Mouse (Mus musculus) adrenal gland, adult 18-20 months (tissue): ENCODE results near the gene 1110059G10Rik. TPM values are rescaled to one million over a fixed set of nuclear protein-coding genes. Genes with fewer than 3 reads are reported as not detected.

Experiments
- DNase-seq, 2 experiments: peaks; one replicate each; pipeline ENCODE4 v3.0.0; 2021 to 2022; ENCODE audit warnings: low spot score in 2 of 2
- long read RNA-seq, 2 experiments: library from polyadenylated mRNA; stranded (forward); transcript quantifications; one replicate each; pipeline ENCODE4 v2.0.0; 2021
- total RNA-seq, 2 experiments: library from RNA; stranded (reverse); gene quantifications; 1 replicate in 1 of 2; 2 replicates in 1 of 2; pipeline ENCODE4 v1.2.3; 2021

The 1110059G10Rik gene
- 10 to 100 TPM; 15.4 to 17.6 TPM for total RNA-seq
- long read RNA-seq, experiment 1, partial matches to known transcripts: 1 of 6 reads
- long read RNA-seq, experiment 1, other reads (novel, unspliced or antisense): 0 of 6 reads
- long read RNA-seq, experiment 2, transcript 1110059G10Rik-201 (3 exons, 3,361 nt): major isoform, 8 of 11 reads
- long read RNA-seq, experiment 2, partial matches to known transcripts: 1 of 11 reads
- long read RNA-seq, experiment 2, other reads (novel, unspliced or antisense): 0 of 11 reads

DNA sequence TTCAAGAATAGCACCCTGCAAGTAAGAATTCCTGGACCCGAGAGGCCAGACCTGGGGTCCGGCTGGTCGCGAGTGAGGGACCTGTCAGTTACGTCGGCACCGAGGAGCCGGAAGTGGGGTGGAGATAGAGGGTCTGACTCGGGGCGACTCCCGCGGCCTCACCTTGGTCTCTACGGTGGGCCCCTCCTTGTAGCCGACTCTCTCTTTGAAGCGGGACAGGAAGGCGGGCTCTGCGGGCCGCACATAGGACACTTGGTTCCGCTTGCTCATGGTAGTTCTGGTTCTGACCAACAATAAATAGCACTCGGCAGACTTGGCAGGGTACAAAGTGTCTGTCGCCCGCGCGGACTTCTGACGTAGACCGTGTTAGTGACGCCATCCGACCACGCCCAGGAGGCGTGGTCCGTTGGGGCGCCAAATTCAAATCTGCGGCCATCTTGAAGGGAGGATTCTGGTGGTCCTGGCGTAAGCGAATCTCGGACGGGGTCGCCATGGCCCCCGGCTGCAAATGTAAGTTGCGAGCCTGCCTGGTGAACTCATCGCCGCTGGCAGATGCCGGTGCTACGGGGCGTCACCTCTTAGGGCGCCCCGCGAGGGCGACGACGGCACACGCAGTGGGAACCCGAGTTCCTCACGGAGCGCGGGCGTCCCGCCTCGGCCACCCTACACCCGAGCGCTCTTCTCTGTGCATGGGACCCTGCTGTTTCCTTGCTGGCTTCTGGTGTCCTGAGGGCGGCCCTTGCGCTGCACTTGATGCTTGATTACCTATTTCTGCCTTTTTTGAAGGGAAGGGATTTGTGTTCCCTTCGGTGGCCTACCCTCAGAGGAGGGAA lies at the start of gene 1110059G10Rik, which contains the start of gene Kif15:
1110059G10Rik (minus strand) TSS at position 358 of the 833 bp plus-strand sequence.
Kif15 (plus strand) TSS at position 404 of the 833 bp plus-strand sequence.
- DNase-seq: peak; percentile 95 to 96

DNA sequence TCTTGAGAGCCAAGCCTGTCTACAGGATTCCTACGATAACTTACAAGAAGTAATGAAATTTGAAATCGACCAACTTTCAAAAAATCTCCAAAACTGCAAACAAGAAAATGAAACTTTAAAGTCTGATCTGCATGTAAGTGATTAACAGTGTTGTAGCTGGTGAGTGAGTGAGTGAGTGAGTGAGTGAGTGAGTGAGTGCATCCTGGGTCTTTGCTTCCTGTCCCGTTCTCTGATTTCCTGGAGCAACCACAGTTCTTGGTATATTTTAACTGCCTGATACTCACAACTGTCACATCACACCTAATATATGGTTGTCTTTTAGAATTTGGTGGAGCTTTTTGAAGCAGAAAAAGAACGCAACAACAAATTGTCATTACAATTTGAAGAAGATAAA lies 48.4 kb upstream of the 1110059G10Rik start:
- no peak for DNase-seq

GRCm38 (mm10) chr9:122998406-122999192 lies 47.8 kb upstream of the 1110059G10Rik start:
- no peak for DNase-seq

DNA sequence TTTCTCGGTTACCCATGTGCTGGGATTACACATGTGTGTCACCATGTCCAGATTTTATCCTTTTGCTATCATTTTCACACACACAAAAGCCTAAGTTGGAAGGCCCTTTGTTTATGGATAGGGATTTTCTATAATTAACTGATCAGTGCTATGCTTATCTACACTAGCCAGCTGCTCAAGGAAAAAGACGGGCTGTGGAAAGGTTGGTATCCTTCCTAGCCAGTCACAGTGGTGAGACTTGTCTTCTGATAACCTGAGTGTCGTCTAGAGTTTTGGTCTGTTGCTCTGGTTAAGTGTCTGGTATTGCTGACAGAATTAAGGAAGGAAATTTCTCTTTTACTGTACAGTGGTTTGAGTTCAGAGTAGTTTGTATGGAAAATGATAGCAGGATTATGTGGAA lies 21.9 kb downstream of the 1110059G10Rik start:
- no peak for DNase-seq

DNA sequence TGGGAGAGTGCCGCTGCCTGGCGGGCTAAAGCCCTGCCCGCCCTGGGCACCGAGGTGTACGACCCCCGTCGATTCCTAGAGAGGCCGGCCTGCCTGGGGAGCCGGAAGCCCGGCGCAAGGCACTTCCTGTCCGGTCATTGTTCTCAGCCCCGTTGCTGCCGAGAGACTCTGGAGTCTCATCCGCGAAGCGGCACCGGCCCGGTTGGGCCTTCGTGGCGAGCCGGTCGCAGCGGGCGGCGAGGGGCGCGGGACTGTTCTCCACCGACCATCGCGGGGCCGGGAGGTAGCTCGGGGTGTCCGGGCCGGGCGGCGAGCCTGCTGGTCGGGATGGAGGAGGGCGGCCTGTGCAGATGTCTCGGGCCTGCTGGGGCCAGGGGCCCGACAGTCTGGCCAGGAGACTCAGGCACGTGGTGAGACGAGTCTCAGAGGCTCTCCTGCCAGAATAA lies 27.8 kb downstream of the 1110059G10Rik start, which contains the start of gene Zfp105:
Zfp105 (plus strand) TSS at position 137 of the 446 bp plus-strand sequence.
- peak; percentile 54 to 55 for DNase-seq

- DNase-seq: no peak
Observed at GRCm38 (mm10) chr9:122922436-122922835, 28.4 kb downstream of the 1110059G10Rik start.

- DNase-seq: peak; percentile 20 to 28
Observed at GRCm38 (mm10) chr9:122902717-122903535, 47.9 kb downstream of the 1110059G10Rik start.

GRCm38 (mm10) chr9:122901047-122901446 lies 49.8 kb downstream of the 1110059G10Rik start:
- no peak for DNase-seq

Other genes with a start within 250 kb of the 1110059G10Rik start
- gene Topaz1, start 203.7 kb downstream of the 1110059G10Rik start, total RNA-seq: not detected
- 10 to 100 TPM; 20.0 to 26.3 TPM for gene Tcaim, start 145.5 kb downstream of the 1110059G10Rik start, total RNA-seq
- not detected for gene Gm35549, start 107.0 kb downstream of the 1110059G10Rik start, total RNA-seq
- 100 to 1,000 TPM in 1 of 2 experiments, 10 to 100 TPM in 1; 83.7 to 121 TPM for gene Zfp445, start 85.0 kb downstream of the 1110059G10Rik start, total RNA-seq
- 1 to 10 TPM; 4.5 to 6.2 TPM for gene Zkscan7, start 65.3 kb downstream of the 1110059G10Rik start, total RNA-seq
- 1 to 10 TPM; 3.3 to 4.2 TPM for gene Zfp105, start 27.9 kb downstream of the 1110059G10Rik start, total RNA-seq
- under 1 TPM; 0.66 to 0.86 TPM for gene Kif15, start within 50 bp of the 1110059G10Rik start, total RNA-seq
- 10 to 100 TPM; 14.5 to 20.3 TPM for gene Tmem42, start 70.3 kb upstream of the 1110059G10Rik start, total RNA-seq
- under 1 TPM; 0.48 to 0.86 TPM for gene Tgm4, start 83.7 kb upstream of the 1110059G10Rik start, total RNA-seq
- gene Zdhhc3, start 162.2 kb upstream of the 1110059G10Rik start, total RNA-seq: 10 to 100 TPM; 53.5 to 76.3 TPM
- gene Exosc7, start 162.2 kb upstream of the 1110059G10Rik start, total RNA-seq: 10 to 100 TPM; 27.3 to 34.6 TPM
- 10 to 100 TPM; 21.6 to 53.1 TPM for gene Clec3b, start 199.9 kb upstream of the 1110059G10Rik start, total RNA-seq